Mouse (Mus musculus) hindbrain, embryonic 12.5 days (tissue): ENCODE measurements at regions not wholly inside any gene's neighbourhood (a gene's known extent, or its start where the extent isn't known, plus 50 kb on each side); places are given as distances from the start of the nearest gene placed in this dataset.

ENCODE experiments used
- ATAC-seq: fragments of 200-750 bp; cut with Nextera tagmentation; 2 replicates; pipeline ENCODE4 v1.8.0; 2017; ENCODE audit warnings: moderate TSS enrichment; ENCODE audit not compliant: low FRiP score
- H3K27ac ChIP-seq: fragments of 300-500 bp; sonication (generic); 2 replicates; pipeline ENCODE4 v1.5.1; 2016; ENCODE audit warnings: mild to moderate bottlenecking
- H3K27me3 ChIP-seq: fragments of 300-500 bp; sonication (generic); 2 replicates; pipeline ENCODE4 v1.6.1; 2016; ENCODE audit warnings: mild to moderate bottlenecking
- H3K36me3 ChIP-seq: fragments of 300-500 bp; sonication (generic); 2 replicates; pipeline ENCODE4 v1.6.1; 2016; ENCODE audit warnings: mild to moderate bottlenecking
- H3K4me1 ChIP-seq: fragments of 300-500 bp; sonication (generic); 2 replicates; pipeline ENCODE4 v1.6.1; 2016
- H3K4me2 ChIP-seq: fragments of 300-500 bp; sonication (generic); replicated peaks from 2 replicates; pipeline ENCODE4 v1.6.1; 2016; ENCODE audit warnings: mild to moderate bottlenecking
- H3K4me3 ChIP-seq: fragments of 300-500 bp; sonication (generic); 2 replicates; pipeline ENCODE4 v1.5.1; 2016; ENCODE audit warnings: mild to moderate bottlenecking
- H3K9ac ChIP-seq: fragments of 300-500 bp; sonication (generic); 2 replicates; pipeline ENCODE4 v1.6.1; 2016; ENCODE audit warnings: mild to moderate bottlenecking, moderate library complexity
- H3K9me3 ChIP-seq: fragments of 300-500 bp; sonication (generic); replicated peaks from 2 replicates; pipeline ENCODE4 v1.6.1; 2016; ENCODE audit warnings: mild to moderate bottlenecking
- WGBS: fragments of 180-500 bp; shearing (Covaris S2); methylation state at CpG from one replicate; pipeline ENCODE4 v1.1.7; 2016; 5-methylcytosine and 5-hydroxymethylcytosine counted together

GRCm38 (mm10) chr6:100923070-100923469, 89.6 kb downstream of the Ppp4r2 start:
- H3K27me3 ChIP-seq: no peaks in the 10 kb centered on the region

GRCm38 (mm10) chr6:100923686-100924085, 90.3 kb downstream of the Ppp4r2 start:
- Histone ChIP-seq H3K4me2 (no peak overlapping the region), H3K9ac (no peak overlapping the region), H3K27ac (no peak overlapping the region), H3K9me3 (no peaks in the 10 kb centered on the region), H3K27me3 (no peaks in the 10 kb centered on the region), H3K36me3 (no peaks in the 10 kb centered on the region), H3K4me1 (no peaks in the 10 kb centered on the region), H3K4me3 (no peak overlapping the region)
- 73% methylated on average over 4 of the region's 4 CpGs for WGBS
- no peak for ATAC-seq

More at GRCm38 (mm10) chr6:100923070-100923469, 89.6 kb downstream of the Ppp4r2 start:
- Histone ChIP-seq H3K4me1 (no peaks in the 10 kb centered on the region), H3K9ac (no peak overlapping the region), H3K4me2 (no peak overlapping the region), H3K9me3 (no peaks in the 10 kb centered on the region), H3K4me3 (no peak overlapping the region), H3K27ac (no peak overlapping the region), H3K36me3 (no peaks in the 10 kb centered on the region)
- WGBS: 76% methylated on average over 7 of the region's 7 CpGs
- no peak for ATAC-seq

- Histone ChIP-seq H3K27me3 (no peaks in the 10 kb centered on the region), H3K4me1 (peaks cover 9% of the 10 kb centered on the region; the same call in 1 of the 2 replicates), H3K4me2 (no peak overlapping the region), H3K27ac (peak overlapping the region; percentile 57; the same call in 1 of the 2 replicates), H3K9me3 (no peaks in the 10 kb centered on the region), H3K9ac (no peak overlapping the region), H3K4me3 (no peak overlapping the region), H3K36me3 (no peaks in the 10 kb centered on the region)
- WGBS: 84% methylated on average over 16 of the region's 16 CpGs
- no peak for ATAC-seq
Measured at GRCm38 (mm10) chr6:100928791-100929758, 95.7 kb downstream of the Ppp4r2 start.

GRCm38 (mm10) chr6:100929759-100930358, 96.4 kb downstream of the Ppp4r2 start:
- no peaks in the 10 kb centered on the region for H3K9me3 ChIP-seq
- H3K4me1 ChIP-seq: peaks cover 9% of the 10 kb centered on the region; the same call in 1 of the 2 replicates
- no peak overlapping the region for H3K4me3 ChIP-seq
- no peak overlapping the region for H3K9ac ChIP-seq
- no peak overlapping the region for H3K4me2 ChIP-seq
- peak overlapping the region; percentile 57; the same call in 1 of the 2 replicates for H3K27ac ChIP-seq
- 60% methylated on average over 10 of the region's 10 CpGs for WGBS
- ATAC-seq: no peak
- H3K36me3 ChIP-seq: no peaks in the 10 kb centered on the region
- no peaks in the 10 kb centered on the region for H3K27me3 ChIP-seq

- H3K4me3 ChIP-seq: no peak overlapping the region
- WGBS: 72% methylated on average over 6 of the region's 6 CpGs
- H3K9me3 ChIP-seq: no peaks in the 10 kb centered on the region
- peaks cover 9% of the 10 kb centered on the region; the same call in 1 of the 2 replicates for H3K4me1 ChIP-seq
- H3K36me3 ChIP-seq: no peaks in the 10 kb centered on the region
- H3K27ac ChIP-seq: no peak overlapping the region
- no peaks in the 10 kb centered on the region for H3K27me3 ChIP-seq
- ATAC-seq: no peak
- no peak overlapping the region for H3K9ac ChIP-seq
- no peak overlapping the region for H3K4me2 ChIP-seq
Measured at GRCm38 (mm10) chr6:100930706-100931105, 97.3 kb downstream of the Ppp4r2 start.

- Histone ChIP-seq H3K4me1 (peaks cover 16% of the 10 kb centered on the region; the same call in 1 of the 2 replicates), H3K27me3 (no peaks in the 10 kb centered on the region), H3K9me3 (no peaks in the 10 kb centered on the region), H3K4me3 (no peak overlapping the region), H3K36me3 (no peaks in the 10 kb centered on the region), H3K27ac (no peak overlapping the region), H3K9ac (no peak overlapping the region), H3K4me2 (no peak overlapping the region)
- no peak for ATAC-seq
- WGBS: 89% methylated on average over 5 of the region's 5 CpGs
Measured at GRCm38 (mm10) chr6:100934424-100934823, 101.0 kb downstream of the Ppp4r2 start.

- WGBS: 91% methylated on average over 1 of the region's 1 CpGs
- H3K9ac ChIP-seq: no peak overlapping the region
- H3K4me1 ChIP-seq: peaks cover 12% of the 10 kb centered on the region; the same call in 1 of the 2 replicates
- no peaks in the 10 kb centered on the region for H3K9me3 ChIP-seq
- H3K27ac ChIP-seq: no peak overlapping the region
- no peak overlapping the region for H3K4me2 ChIP-seq
- no peaks in the 10 kb centered on the region for H3K27me3 ChIP-seq
- no peak overlapping the region for H3K4me3 ChIP-seq
- no peak for ATAC-seq
- no peaks in the 10 kb centered on the region for H3K36me3 ChIP-seq
Measured at GRCm38 (mm10) chr6:100937802-100938201, 104.4 kb downstream of the Ppp4r2 start.

GRCm38 (mm10) chr6:100938376-100938775, 105.0 kb downstream of the Ppp4r2 start:
- Histone ChIP-seq H3K4me3 (no peak overlapping the region), H3K9me3 (no peaks in the 10 kb centered on the region), H3K4me1 (peaks cover 12% of the 10 kb centered on the region; the same call in 1 of the 2 replicates), H3K36me3 (no peaks in the 10 kb centered on the region), H3K4me2 (no peak overlapping the region), H3K27ac (no peak overlapping the region), H3K9ac (no peak overlapping the region), H3K27me3 (no peaks in the 10 kb centered on the region)
- WGBS: 61% methylated on average over 11 of the region's 11 CpGs
- 0 out of 2 replicates have a peak, but pooled peaks have one; percentile 19 for ATAC-seq

- no peak for ATAC-seq
- Histone ChIP-seq H3K9ac (no peak overlapping the region), H3K27ac (no peak overlapping the region), H3K4me1 (peaks cover 12% of the 10 kb centered on the region; the same call in 1 of the 2 replicates), H3K9me3 (no peaks in the 10 kb centered on the region), H3K36me3 (no peaks in the 10 kb centered on the region), H3K4me3 (no peak overlapping the region), H3K27me3 (no peaks in the 10 kb centered on the region), H3K4me2 (no peak overlapping the region)
- 79% methylated on average over 12 of the region's 12 CpGs for WGBS
Measured at GRCm38 (mm10) chr6:100939042-100939441, 105.6 kb downstream of the Ppp4r2 start.

GRCm38 (mm10) chr6:100939766-100940165, 106.3 kb downstream of the Ppp4r2 start:
- Histone ChIP-seq H3K9ac (no peak overlapping the region), H3K36me3 (no peaks in the 10 kb centered on the region), H3K4me1 (peaks cover 12% of the 10 kb centered on the region; the same call in 1 of the 2 replicates), H3K27ac (no peak overlapping the region), H3K9me3 (no peaks in the 10 kb centered on the region), H3K27me3 (no peaks in the 10 kb centered on the region), H3K4me3 (no peak overlapping the region), H3K4me2 (no peak overlapping the region)
- WGBS: 84% methylated on average over 5 of the region's 5 CpGs
- ATAC-seq: no peak

GRCm38 (mm10) chr6:100941686-100942085, 108.3 kb downstream of the Ppp4r2 start:
- Histone ChIP-seq H3K4me2 (no peak overlapping the region), H3K4me1 (peaks cover 12% of the 10 kb centered on the region; the same call in 1 of the 2 replicates), H3K36me3 (no peaks in the 10 kb centered on the region), H3K27ac (no peak overlapping the region), H3K9me3 (no peaks in the 10 kb centered on the region), H3K27me3 (no peaks in the 10 kb centered on the region), H3K4me3 (no peak overlapping the region), H3K9ac (no peak overlapping the region)
- no peak for ATAC-seq
- WGBS: 80% methylated on average over 2 of the region's 2 CpGs

- Histone ChIP-seq H3K4me2 (no peak overlapping the region), H3K27me3 (no peaks in the 10 kb centered on the region), H3K9ac (no peak overlapping the region), H3K36me3 (no peaks in the 10 kb centered on the region), H3K9me3 (no peaks in the 10 kb centered on the region), H3K4me3 (no peak overlapping the region), H3K27ac (no peak overlapping the region), H3K4me1 (peaks cover 14% of the 10 kb centered on the region; the same call in 1 of the 2 replicates)
- no peak for ATAC-seq
- WGBS: 90% methylated on average over 6 of the region's 6 CpGs
Measured at GRCm38 (mm10) chr6:100942956-100943355, 109.5 kb downstream of the Ppp4r2 start.
